Mouse (Mus musculus): ENCODE data around the gene Prkch. TPM values are rescaled to one million over a fixed set of nuclear protein-coding genes. Genes with fewer than 3 reads are reported as not detected.

Prkch gene
- polyA plus RNA-seq, 1 experiment from 2014 or later: 8.8 TPM

DNA sequence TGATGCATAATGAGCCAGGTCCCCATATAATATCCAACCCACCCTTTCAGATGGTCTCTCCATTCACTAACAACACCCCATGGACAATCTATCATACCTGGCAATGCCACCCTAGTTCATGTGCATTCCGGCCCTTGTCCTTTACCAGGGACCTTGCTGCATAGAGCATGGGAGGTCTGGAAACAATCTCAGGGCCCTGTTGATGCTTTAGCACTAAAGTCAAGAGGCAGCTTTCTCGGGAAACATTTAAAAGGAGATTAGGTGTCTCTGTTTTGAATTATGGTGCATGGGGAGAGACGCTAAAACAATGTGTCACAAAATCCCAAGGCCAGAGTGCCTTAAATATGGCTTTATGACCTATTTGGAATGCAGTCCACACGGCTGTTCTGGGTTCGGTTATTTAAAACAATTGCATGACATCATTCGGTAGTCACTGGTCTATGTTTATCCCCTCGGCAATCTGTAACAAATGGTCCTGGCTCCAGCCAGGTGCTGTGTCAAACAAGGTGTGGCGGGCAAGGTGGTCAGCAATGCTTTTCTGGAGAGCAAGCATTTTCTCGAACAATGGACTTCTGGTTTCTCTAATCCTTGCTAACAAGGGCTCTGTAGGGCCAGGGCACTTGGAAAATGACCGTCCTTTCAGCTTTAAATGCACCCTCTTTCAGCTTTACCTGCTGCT is 217.9 kb downstream of the Prkch start:
- Histone ChIP-seq H3K4me3 (ENCODE audit: low read depth, low read length) (no peak overlapping the region), H3K4me2 (ENCODE audit: low read depth, severe bottlenecking) (no peak overlapping the region), H3K27me3 (ENCODE audit: control insufficient read depth, insufficient read depth, low read length) (no peaks in the 10 kb centered on the region), H3K36me3 (ENCODE audit: control insufficient read depth, insufficient read depth, low read length) (no peaks in the 10 kb centered on the region), H3K27ac (replicated peaks; ENCODE audit: low read depth, low read length) (no peak overlapping the region), H3K9me3 (ENCODE audit: control insufficient read depth, low read length) (no peaks in the 10 kb centered on the region), H3K4me1 (ENCODE audit: control insufficient read depth, insufficient read depth, low read length) (no peaks in the 10 kb centered on the region), H3K9ac (ENCODE audit: low read length) (no peak overlapping the region)
- WGBS: 30% methylated on average over 10 of the region's 10 CpGs
- DNase-seq (ENCODE audit: low spot score) (peak; percentile 33), ATAC-seq (ENCODE audit: insufficient number of reproducible peaks, low FRiP score, low TSS enrichment, low read depth) (peak; percentile 60; the same call in 1 of the 2 replicates)

DNA sequence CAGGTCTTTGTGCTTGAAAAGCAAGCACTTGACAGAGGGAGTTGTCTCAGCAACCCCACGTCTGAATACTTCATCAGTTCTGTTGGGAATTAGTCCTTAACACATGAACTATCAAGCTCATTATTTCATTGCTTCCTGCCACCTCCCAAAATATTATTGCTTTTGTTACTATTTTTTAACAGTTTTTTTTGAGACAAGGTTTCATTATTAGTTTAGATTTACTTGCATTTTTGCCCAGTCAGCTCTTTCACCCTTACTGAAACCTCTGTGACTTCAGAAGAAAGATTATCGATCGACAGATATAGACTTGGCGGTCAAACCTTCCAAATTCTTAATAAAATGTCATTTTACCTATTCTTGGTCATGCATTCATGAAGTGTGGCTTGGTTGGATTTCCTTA is 219.3 kb downstream of the Prkch start:
- no peak for DNase-seq (ENCODE audit: low spot score)
- H3K27me3 ChIP-seq (ENCODE audit: control insufficient read depth, insufficient read depth, low read length): no peaks in the 10 kb centered on the region
- no peaks in the 10 kb centered on the region for H3K9me3 ChIP-seq (ENCODE audit: control insufficient read depth, low read length)
- no peaks in the 10 kb centered on the region for H3K4me1 ChIP-seq (ENCODE audit: control insufficient read depth, insufficient read depth, low read length)
- no peak for ATAC-seq (ENCODE audit: insufficient number of reproducible peaks, low FRiP score, low TSS enrichment, low read depth)
- WGBS: 91% methylated on average over 4 of the region's 4 CpGs
- H3K4me3 ChIP-seq (ENCODE audit: low read depth, low read length): no peak overlapping the region
- H3K4me2 ChIP-seq (ENCODE audit: low read depth, severe bottlenecking): no peak overlapping the region
- H3K27ac ChIP-seq (replicated peaks; ENCODE audit: low read depth, low read length): no peak overlapping the region
- no peaks in the 10 kb centered on the region for H3K36me3 ChIP-seq (ENCODE audit: control insufficient read depth, insufficient read depth, low read length)
- H3K9ac ChIP-seq (ENCODE audit: low read length): no peak overlapping the region

DNA sequence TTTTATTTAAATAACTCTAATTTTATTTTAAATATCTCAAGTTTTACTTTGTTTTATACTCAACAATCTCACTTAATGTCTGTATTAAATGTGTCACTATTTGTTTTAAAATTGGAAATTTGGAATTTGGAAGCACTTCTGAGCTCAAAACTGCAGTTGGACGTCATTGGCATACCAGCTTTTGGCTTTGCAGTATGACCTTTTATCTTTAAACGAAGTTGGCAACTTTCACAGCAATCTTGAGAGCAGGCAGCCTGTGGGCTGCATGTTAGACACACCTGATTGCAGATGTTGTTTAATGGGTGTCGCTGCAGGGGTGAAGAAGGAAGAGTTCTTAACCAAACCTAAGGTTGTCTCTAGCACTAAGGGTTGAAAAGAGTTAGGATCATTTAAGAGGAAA is 220.9 kb downstream of the Prkch start:
- no peak for ATAC-seq (ENCODE audit: insufficient number of reproducible peaks, low FRiP score, low TSS enrichment, low read depth)
- Histone ChIP-seq H3K4me1 (ENCODE audit: control insufficient read depth, insufficient read depth, low read length) (no peaks in the 10 kb centered on the region), H3K9me3 (ENCODE audit: control insufficient read depth, low read length) (no peaks in the 10 kb centered on the region), H3K27me3 (ENCODE audit: control insufficient read depth, insufficient read depth, low read length) (no peaks in the 10 kb centered on the region), H3K4me3 (ENCODE audit: low read depth, low read length) (no peak overlapping the region), H3K36me3 (ENCODE audit: control insufficient read depth, insufficient read depth, low read length) (no peaks in the 10 kb centered on the region), H3K27ac (replicated peaks; ENCODE audit: low read depth, low read length) (no peak overlapping the region), H3K9ac (ENCODE audit: low read length) (no peak overlapping the region), H3K4me2 (ENCODE audit: low read depth, severe bottlenecking) (no peak overlapping the region)
- DNase-seq (ENCODE audit: low spot score): no peak
- WGBS: 40% methylated on average over 3 of the region's 3 CpGs

DNA sequence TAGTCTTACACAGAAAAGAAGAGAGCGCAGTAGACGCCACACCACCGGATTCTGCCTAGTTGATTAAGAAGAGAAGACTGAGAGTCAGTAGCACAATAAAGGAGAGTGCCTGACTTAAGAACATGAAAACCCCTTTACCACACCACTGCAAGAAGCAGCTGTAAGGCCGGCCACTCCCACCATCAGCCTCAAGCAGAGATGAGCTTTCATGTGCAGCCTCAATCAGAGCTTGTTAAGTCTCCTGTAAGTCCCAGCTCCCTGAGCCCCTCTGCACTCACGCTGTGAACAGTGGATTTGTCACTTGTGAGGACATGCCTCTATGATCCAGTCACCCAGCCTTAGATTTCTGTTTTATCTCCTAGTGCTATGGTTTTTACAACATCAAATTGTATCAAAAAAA is 221.4 kb downstream of the Prkch start:
- H3K9me3 ChIP-seq (ENCODE audit: control insufficient read depth, low read length): no peaks in the 10 kb centered on the region
- no peak overlapping the region for H3K27ac ChIP-seq (replicated peaks; ENCODE audit: low read depth, low read length)
- H3K4me3 ChIP-seq (ENCODE audit: low read depth, low read length): no peak overlapping the region
- no peak overlapping the region for H3K4me2 ChIP-seq (ENCODE audit: low read depth, severe bottlenecking)
- ATAC-seq (ENCODE audit: insufficient number of reproducible peaks, low FRiP score, low TSS enrichment, low read depth) (no peak), DNase-seq (ENCODE audit: low spot score) (no peak)
- no peaks in the 10 kb centered on the region for H3K4me1 ChIP-seq (ENCODE audit: control insufficient read depth, insufficient read depth, low read length)
- no peak overlapping the region for H3K9ac ChIP-seq (ENCODE audit: low read length)
- H3K27me3 ChIP-seq (ENCODE audit: control insufficient read depth, insufficient read depth, low read length): no peaks in the 10 kb centered on the region
- WGBS: 28% methylated on average over 5 of the region's 5 CpGs
- no peaks in the 10 kb centered on the region for H3K36me3 ChIP-seq (ENCODE audit: control insufficient read depth, insufficient read depth, low read length)

DNA sequence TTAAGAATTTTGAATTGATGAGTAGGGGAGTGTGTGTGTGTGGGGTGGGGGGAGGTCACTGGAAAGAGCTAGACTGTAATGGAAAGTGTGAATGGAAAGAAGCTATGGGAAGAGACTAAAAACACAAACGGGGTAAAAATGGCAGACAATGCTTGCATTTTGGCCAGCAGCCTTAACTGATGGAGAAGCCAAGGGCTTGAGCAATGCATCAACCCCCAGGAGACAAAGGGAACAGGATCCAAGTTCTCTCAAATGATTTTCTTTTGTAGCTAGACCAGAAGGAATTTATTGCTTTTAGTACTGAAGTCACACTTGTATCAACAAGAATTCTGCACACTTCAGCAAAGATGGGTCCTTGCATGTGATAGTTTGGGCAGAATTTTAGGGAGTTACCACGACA is 222.6 kb downstream of the Prkch start:
- no peaks in the 10 kb centered on the region for H3K4me1 ChIP-seq (ENCODE audit: control insufficient read depth, insufficient read depth, low read length)
- DNase-seq (ENCODE audit: low spot score) (no peak), ATAC-seq (ENCODE audit: insufficient number of reproducible peaks, low FRiP score, low TSS enrichment, low read depth) (no peak)
- H3K4me3 ChIP-seq (ENCODE audit: low read depth, low read length): no peak overlapping the region
- no peaks in the 10 kb centered on the region for H3K9me3 ChIP-seq (ENCODE audit: control insufficient read depth, low read length)
- H3K27me3 ChIP-seq (ENCODE audit: control insufficient read depth, insufficient read depth, low read length): no peaks in the 10 kb centered on the region
- WGBS: 86% methylated on average over 2 of the region's 2 CpGs
- H3K4me2 ChIP-seq (ENCODE audit: low read depth, severe bottlenecking): no peak overlapping the region
- no peaks in the 10 kb centered on the region for H3K36me3 ChIP-seq (ENCODE audit: control insufficient read depth, insufficient read depth, low read length)
- H3K27ac ChIP-seq (replicated peaks; ENCODE audit: low read depth, low read length): no peak overlapping the region
- H3K9ac ChIP-seq (ENCODE audit: low read length): no peak overlapping the region

DNA sequence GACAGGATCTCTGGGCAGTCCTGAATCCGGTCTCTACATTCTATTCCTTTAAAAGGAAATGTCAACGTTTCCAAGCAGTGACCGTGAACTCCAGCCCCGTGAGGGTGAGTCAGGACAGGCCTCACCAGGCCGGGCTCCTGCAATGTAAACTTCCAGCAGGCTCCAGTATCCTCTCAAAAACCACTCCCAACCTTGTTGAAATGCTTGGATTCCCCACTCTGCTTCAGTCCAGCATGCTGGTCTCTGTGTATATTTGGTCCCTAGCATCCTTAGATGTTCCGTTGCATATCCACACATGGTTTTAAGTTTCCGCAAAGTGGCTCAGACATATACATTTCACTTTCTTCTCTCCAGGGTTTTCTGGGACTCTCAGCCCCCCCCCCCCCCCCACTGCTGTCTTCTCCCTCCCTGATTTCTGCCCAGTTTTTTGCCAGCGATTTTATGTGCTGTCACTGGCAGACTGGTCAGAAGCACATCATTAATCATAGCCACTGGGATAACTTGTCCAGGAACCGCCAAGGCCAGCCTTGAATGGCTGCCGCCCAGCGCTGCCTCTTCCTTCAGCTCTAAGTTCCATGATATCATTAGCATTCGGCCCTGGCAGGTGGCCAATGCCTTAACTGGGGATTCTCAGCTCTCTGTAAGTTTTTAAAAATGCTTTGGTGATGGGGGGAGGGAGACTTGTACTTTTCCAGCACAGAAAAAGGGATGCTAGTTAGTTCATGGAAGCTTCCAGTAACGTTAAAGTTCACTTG is 225.6 kb downstream of the Prkch start:
- WGBS: 61% methylated on average over 13 of the region's 13 CpGs
- H3K4me3 ChIP-seq (ENCODE audit: low read depth, low read length): no peak overlapping the region
- no peak overlapping the region for H3K9ac ChIP-seq (ENCODE audit: low read length)
- no peaks in the 10 kb centered on the region for H3K27me3 ChIP-seq (ENCODE audit: control insufficient read depth, insufficient read depth, low read length)
- no peak for ATAC-seq (ENCODE audit: insufficient number of reproducible peaks, low FRiP score, low TSS enrichment, low read depth)
- no peak overlapping the region for H3K27ac ChIP-seq (replicated peaks; ENCODE audit: low read depth, low read length)
- no peaks in the 10 kb centered on the region for H3K4me1 ChIP-seq (ENCODE audit: control insufficient read depth, insufficient read depth, low read length)
- peak; percentile 46 for DNase-seq (ENCODE audit: low spot score)
- no peaks in the 10 kb centered on the region for H3K36me3 ChIP-seq (ENCODE audit: control insufficient read depth, insufficient read depth, low read length)
- H3K9me3 ChIP-seq (ENCODE audit: control insufficient read depth, low read length): no peaks in the 10 kb centered on the region
- H3K4me2 ChIP-seq (ENCODE audit: low read depth, severe bottlenecking): no peak overlapping the region

DNA sequence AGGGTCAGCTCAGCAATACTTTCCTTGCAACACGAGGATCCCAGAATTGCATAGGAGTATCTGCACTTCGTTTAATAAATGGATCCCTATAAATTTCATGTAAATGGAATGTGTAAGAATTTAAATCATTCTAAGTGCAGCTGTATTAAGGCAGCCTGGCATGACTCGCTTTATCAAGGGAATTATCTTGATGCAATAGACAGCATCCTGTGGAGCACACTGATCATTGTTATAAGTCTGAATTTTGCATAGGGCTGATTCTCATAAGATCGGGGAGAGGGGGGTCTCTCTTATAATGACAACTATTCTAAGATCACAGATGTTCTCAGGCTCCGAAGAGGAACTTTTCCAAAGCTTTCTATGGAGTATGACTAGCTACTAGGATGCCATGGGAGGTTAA is 226.3 kb downstream of the Prkch start:
- H3K27me3 ChIP-seq (ENCODE audit: control insufficient read depth, insufficient read depth, low read length): no peaks in the 10 kb centered on the region
- no peak overlapping the region for H3K9ac ChIP-seq (ENCODE audit: low read length)
- H3K27ac ChIP-seq (replicated peaks; ENCODE audit: low read depth, low read length): no peak overlapping the region
- H3K9me3 ChIP-seq (ENCODE audit: control insufficient read depth, low read length): no peaks in the 10 kb centered on the region
- H3K4me3 ChIP-seq (ENCODE audit: low read depth, low read length): no peak overlapping the region
- H3K4me2 ChIP-seq (ENCODE audit: low read depth, severe bottlenecking): no peak overlapping the region
- no peaks in the 10 kb centered on the region for H3K4me1 ChIP-seq (ENCODE audit: control insufficient read depth, insufficient read depth, low read length)
- WGBS: 81% methylated on average over 5 of the region's 5 CpGs
- DNase-seq (ENCODE audit: low spot score) (no peak), ATAC-seq (ENCODE audit: insufficient number of reproducible peaks, low FRiP score, low TSS enrichment, low read depth) (no peak)
- no peaks in the 10 kb centered on the region for H3K36me3 ChIP-seq (ENCODE audit: control insufficient read depth, insufficient read depth, low read length)

DNA sequence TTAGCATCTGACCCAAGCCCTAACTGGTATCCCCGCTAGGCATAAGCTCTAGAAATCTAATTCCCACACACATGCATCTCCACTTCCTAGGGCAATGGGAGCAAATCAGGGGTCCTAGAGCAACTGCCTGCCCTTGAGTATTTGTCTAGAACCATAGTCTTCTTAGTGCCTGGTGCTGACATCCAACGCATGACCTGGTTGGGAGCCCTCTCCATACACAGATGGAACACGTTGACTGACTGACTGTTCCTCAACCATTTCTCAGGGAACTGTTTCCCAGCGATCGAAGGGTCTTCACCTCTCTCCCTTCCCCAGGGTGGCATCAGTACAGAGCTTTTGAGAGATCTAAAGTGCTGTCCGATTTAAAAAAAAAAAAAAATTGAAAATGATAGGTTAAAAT is 227.6 kb downstream of the Prkch start:
- DNase-seq (ENCODE audit: low spot score): no peak
- 88% methylated on average over 6 of the region's 6 CpGs for WGBS
- Histone ChIP-seq H3K4me3 (ENCODE audit: low read depth, low read length) (no peak overlapping the region), H3K4me1 (ENCODE audit: control insufficient read depth, insufficient read depth, low read length) (no peaks in the 10 kb centered on the region), H3K27ac (replicated peaks; ENCODE audit: low read depth, low read length) (no peak overlapping the region), H3K4me2 (ENCODE audit: low read depth, severe bottlenecking) (no peak overlapping the region), H3K9ac (ENCODE audit: low read length) (no peak overlapping the region), H3K9me3 (ENCODE audit: control insufficient read depth, low read length) (no peaks in the 10 kb centered on the region), H3K36me3 (ENCODE audit: control insufficient read depth, insufficient read depth, low read length) (no peaks in the 10 kb centered on the region), H3K27me3 (ENCODE audit: control insufficient read depth, insufficient read depth, low read length) (no peaks in the 10 kb centered on the region)
- ATAC-seq (ENCODE audit: insufficient number of reproducible peaks, low FRiP score, low TSS enrichment, low read depth): no peak
